Mouse (Mus musculus) adrenal gland, adult (tissue): ENCODE data around the gene Hinfp.
A peak's percentile ranks its signal among the peaks of the same experiment; 100 is the strongest.
"Not testable (repeated sequence)": the region's sequence is repeated elsewhere in the genome, so short reads cannot be mapped to it uniquely, and the experiment has no call there.

Experiments used
- DNase-seq, 2 experiments: peaks; one replicate each; pipeline ENCODE4 v3.0.0; 2022 to 2023; ENCODE audit warnings: low spot score in 1 of 2; ENCODE audit not compliant: inconsistent age in 2 of 2

Hinfp gene

DNA sequence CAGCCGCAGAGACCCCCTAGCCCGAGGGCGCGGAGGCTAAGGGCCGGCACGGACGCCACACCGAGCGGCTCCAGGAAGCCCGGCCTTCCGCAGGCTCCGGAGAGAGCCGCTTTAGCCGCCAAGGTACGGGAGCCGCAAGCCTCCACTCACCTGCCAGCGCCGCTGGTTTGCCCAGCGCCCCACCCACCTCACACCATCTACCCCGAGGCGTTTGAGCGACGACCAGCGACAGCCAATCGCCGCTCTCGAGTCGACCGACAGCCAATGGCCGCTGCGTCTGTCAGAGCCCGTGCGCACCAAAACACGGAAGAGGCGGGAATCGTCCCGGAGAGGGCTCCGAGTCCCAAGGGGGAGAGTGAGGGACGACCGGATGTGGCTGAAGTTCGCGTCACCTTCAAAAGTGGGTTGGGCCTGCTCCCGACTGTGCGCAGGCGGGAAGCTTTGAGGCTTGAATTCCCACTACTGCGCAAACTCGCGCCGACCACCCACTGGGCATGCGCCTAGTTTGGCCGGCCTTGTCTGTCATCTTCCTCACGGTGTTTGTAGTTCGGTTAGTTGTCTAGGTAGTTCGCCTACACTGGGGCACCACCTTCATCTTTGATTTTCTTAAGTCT is at the start of gene Hinfp:
Gene Hinfp (minus strand): TSS at position 206 of the 614 bp plus-strand sequence.
- peak; percentile 99 for DNase-seq

GRCm38 (mm10) chr9:44353142-44353541 is 47.7 kb upstream of the Hinfp start:
- DNase-seq = peak; percentile 61 to 86

DNA sequence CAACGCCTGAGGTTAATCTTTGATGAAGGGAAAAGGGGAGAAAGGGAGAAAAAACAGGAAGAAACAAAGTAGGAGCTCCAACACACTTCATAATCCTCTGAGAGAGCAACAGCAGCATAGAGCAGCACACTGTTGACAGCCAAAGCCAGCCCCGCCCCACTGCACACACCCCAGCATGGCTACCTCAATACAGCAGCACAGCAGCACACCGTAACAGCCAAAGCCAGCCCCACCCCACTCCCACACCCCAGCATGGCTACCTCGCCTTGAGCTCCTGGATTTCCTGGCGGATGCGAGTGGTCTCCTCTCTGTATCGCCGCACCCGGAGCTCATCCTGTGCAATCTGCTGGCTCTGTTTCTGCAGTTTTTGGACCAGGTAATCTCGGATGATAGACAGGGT is 46.9 kb upstream of the Hinfp start:
- no peak for DNase-seq

DNA sequence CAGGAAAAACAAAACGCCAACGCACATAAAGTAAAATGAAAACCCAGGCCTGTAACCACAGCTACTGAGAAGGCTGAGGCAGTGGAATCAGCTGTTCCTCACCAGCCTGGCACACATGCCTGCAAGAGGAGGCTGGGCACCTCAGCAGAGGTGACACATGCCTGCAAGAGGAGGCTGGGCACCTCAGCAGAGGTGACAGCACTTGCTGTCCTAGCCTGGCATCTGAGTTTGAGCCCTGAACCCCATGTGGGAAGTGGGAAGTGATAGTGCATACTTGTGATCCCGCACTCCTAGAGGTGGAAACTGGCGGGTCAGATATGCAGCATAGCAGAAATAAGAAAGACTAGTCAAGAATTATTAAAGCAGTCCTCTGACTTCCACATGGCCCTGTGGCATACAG is 45.9 kb upstream of the Hinfp start:
- DNase-seq = no peak

- no peak for DNase-seq
These were observed 43.1 kb upstream of the Hinfp start for GRCm38 (mm10) chr9:44348546-44348945.

DNA sequence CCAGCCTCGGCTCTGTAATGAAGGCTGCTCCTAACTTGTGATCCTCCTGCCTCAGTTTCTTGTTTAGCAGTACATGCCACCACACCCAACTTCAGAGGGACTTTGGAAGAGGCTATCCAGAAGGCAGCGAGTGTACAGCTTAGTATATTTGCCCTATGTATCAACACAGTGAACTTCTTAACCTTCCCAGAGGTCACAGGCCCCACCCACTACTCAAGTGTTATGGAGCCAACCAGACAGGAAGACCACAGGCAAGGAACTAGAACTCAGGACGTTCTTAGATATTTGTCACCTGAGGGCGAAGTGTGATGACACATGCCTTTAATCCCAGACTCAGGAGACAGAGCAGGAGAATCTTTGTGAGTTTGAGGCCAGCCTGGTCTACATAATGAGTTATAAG is 42.1 kb upstream of the Hinfp start:
- DNase-seq = no peak

GRCm38 (mm10) chr9:44347166-44347565 is 41.7 kb upstream of the Hinfp start:
- no peak for DNase-seq

GRCm38 (mm10) chr9:44345570-44346433 is 40.3 kb upstream of the Hinfp start:
- peak; percentile 44 to 84 for DNase-seq

GRCm38 (mm10) chr9:44343781-44344421 is 38.4 kb upstream of the Hinfp start, which contains the start of gene Hmbs:
Gene Hmbs (minus strand): TSS chr9:44344228.
- DNase-seq = peak; percentile 94 to 98

- peak in 1 of 2 experiments; percentile 49 for DNase-seq
These were observed 37.8 kb upstream of the Hinfp start for GRCm38 (mm10) chr9:44343290-44343689.

DNA sequence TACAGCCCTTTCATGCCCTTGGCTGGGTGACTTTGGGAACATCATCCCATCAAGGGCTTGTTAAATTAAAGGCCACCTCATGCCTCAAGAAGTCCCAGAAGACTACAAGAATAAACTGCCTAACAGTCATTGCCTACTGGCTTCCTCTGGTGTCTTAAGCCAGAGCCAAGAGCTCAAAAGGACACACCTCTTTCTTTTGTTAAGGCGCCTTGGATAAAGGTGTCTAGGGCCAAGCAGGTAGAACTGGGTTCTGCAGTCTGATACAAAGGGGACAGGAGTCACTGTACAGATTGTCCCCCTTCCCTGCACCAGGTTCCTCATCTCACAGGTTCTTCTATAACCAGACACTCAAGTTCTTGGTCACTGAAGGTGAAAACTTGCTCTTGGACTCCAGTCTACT is 37.1 kb upstream of the Hinfp start:
- no peak for DNase-seq

DNA sequence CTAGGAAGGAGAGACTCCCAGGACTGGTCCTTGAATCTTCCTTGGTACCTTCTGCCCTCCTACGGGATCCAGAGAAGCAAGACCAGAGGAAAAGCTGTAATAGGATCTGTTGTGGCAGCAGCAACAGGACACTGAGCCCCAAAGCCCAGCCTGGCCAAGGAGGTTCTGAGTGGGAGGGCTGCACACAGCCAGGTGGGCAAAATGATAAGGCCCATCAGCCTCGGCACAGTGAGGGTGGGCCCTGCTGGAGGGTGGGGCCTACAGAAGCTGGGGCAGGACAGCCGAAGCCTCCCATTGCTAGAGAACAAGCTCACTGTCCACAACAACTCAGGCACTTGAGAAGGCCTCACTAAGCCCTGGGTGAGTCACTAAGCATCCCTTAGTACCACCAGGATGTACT is 36.7 kb upstream of the Hinfp start:
- DNase-seq = no peak

DNA sequence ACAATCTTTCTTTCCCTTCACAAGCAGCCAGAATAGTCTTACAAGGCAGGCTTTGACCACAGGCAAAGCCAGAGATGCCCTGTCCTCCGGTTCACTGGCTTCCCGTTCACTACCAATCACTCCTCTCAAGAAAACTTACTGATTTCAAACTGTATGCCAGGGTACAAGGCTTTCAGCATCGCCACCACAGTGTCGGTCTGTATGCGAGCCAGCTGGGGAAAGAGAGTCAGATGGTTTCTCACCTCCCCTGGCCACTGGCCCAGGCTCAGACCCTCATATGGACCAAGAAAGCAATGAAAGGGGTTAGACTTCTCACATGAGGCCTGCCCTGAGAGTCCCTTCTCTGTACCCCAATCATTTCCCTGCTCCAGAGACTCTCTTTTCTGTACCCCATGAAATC is 36.0 kb upstream of the Hinfp start:
- DNase-seq = no peak

GRCm38 (mm10) chr9:44338574-44338973 is 33.1 kb upstream of the Hinfp start:
- no peak for DNase-seq

GRCm38 (mm10) chr9:44337436-44338169 is 32.1 kb upstream of the Hinfp start:
- DNase-seq = no peak

- DNase-seq = no peak
These were observed 31.5 kb upstream of the Hinfp start for GRCm38 (mm10) chr9:44336964-44337363.

- DNase-seq = not testable (repeated sequence)
These were observed 31.0 kb upstream of the Hinfp start for GRCm38 (mm10) chr9:44336513-44336912.

- DNase-seq = no peak
These were observed 30.6 kb upstream of the Hinfp start for GRCm38 (mm10) chr9:44336093-44336406.

DNA sequence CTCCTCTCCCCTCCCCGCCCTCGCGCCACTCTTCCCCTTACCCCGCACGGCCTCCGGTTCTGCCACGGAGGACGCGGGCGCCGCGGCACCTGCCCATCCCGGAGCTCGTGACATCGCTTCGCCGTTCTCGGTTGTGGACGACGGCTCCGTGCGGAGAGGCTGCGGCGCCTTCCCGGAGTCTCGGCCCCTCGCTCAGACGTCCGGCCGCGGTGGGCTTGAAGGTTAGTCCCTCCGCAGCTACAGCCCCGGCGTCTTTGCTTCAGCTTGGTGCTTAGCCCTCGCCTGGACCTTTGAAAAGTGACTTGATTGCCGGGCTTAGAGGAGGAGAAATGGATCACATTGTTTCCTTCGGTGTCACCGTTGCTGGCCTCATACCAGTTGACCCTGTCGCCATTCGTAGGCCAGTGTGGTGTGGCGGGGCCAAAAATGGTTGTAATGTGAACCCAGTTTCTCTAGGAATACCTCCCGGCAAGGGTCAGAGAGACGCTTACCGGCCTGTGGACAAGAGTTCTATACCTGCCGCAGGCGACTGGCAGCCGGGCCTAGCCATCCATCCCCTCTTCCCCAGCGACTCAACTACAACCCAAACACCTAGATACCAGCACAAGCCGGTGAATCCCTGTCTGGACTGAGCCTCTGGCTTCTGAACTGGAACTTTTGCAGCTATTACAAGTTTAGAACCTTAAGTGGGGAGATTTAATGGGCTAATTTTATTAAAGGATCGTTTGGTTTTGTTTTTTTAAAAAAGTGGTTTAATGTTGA is 30.0 kb upstream of the Hinfp start:
- peak; percentile 61 to 86 for DNase-seq
